Mouse (Mus musculus): ENCODE results near the gene Csdc2.
A peak's percentile ranks its signal among the peaks of the same experiment; 100 is the strongest.

DNA sequence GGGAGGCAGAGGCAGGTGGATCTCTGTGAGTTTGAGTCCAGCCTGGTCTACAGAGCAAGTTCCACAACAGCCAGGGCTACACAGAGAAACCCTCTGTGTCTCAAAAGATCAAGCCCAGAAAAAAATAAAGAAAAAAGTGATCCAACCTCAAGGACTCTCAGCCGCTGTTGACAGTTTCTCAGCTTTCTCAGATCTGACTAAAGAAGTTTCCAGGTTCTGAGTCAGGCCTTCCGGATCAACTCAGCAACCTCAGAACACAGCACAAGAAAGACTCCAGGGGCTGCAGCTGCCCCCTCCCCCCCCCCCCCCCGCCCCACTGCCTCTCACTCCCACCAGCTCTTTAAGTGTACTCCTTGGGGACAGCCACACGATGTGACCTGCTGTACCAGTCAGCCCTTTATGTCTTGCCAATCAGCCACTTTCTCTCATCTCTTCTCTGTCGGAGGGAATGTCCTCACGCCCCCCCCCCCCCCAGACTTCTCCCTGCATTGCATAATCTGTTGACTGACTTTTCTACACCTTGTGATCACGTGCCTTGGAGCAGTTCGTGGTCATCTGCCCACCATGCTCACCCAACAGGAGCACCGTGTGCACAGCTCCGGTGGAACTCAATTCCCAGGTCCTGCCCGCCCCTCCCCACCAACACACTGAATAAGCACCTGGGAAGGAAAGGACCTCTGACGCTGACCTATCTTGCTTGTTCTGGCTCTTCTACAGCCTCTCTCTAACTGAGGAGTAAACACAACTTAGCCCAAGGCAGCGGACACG is 29.7 kb downstream of the Csdc2 start:
- TF ChIP-seq EP300 (IDR thresholded peaks at IDR 0.05; ENCODE audit: insufficient read depth, low read depth, low read length) (peak; percentile 62), POLR2A (IDR thresholded peaks at IDR 0.05; ENCODE audit: insufficient read depth, low read length) (no peak)
